Mouse (Mus musculus) MEL (cell line): ENCODE measurements around the gene Mboat2. TPM values are rescaled to one million over a fixed set of nuclear protein-coding genes. Genes with fewer than 3 reads are reported as not detected.

ENCODE experiments used
- DNase-seq: peaks from one replicate; pipeline ENCODE4 v3.0.0; 2011; ENCODE audit warnings: low read depth, low spot score
- H3K27ac ChIP-seq: 2 replicates; pipeline ENCODE4 v1.5.1; 2012; ENCODE audit warnings: low read depth, mild to moderate bottlenecking, control low read depth, low read length, moderate library complexity; ENCODE audit not compliant: control insufficient read depth
- H3K27me3 ChIP-seq, 2 experiments: fragments of 150-350 bp in 1 of 2; sonication (generic) in 1 of 2; 2 replicates each; pipeline ENCODE4 v1.6.1; 2012; ENCODE audit warnings: low read length in 2 of 2, mild to moderate bottlenecking in 2 of 2, improper control_type of control experiment in 1 of 2, moderate library complexity in 1 of 2; ENCODE audit not compliant: insufficient read depth in 2 of 2, control insufficient read depth in 1 of 2
- H3K36me3 ChIP-seq, 2 experiments: 2 replicates each; pipeline ENCODE4 v1.6.1; 2012 to 2014; ENCODE audit warnings: low read length in 2 of 2, improper control_type of control experiment in 1 of 2, inconsistent platforms in 1 of 2, mild to moderate bottlenecking in 1 of 2; ENCODE audit not compliant: insufficient read depth in 2 of 2, control insufficient read depth in 1 of 2
- H3K4me1 ChIP-seq, 2 experiments: fragments of 150-350 bp in 1 of 2; sonication (generic) in 1 of 2; 2 replicates each; pipeline ENCODE4 v1.6.1; 2012; ENCODE audit warnings: low read length in 2 of 2, improper control_type of control experiment in 1 of 2, mild to moderate bottlenecking in 1 of 2; ENCODE audit not compliant: insufficient read depth in 2 of 2, control insufficient read depth in 1 of 2
- H3K4me3 ChIP-seq, 2 experiments: fragments of 150-350 bp in 1 of 2; sonication (generic) in 1 of 2; 2 replicates each; pipeline ENCODE4 v1.5.1; 2012; ENCODE audit warnings: low read depth in 2 of 2, low read length in 2 of 2, mild to moderate bottlenecking in 2 of 2, moderate library complexity in 2 of 2, control low read depth in 1 of 2, improper control_type of control experiment in 1 of 2; ENCODE audit not compliant: control insufficient read depth in 1 of 2, insufficient read depth in 1 of 2
- H3K79me2 ChIP-seq: 2 replicates; pipeline ENCODE4 v1.6.1; 2012; ENCODE audit warnings: mild to moderate bottlenecking, low read length, moderate library complexity; ENCODE audit not compliant: control insufficient read depth, poor library complexity, insufficient read depth
- H3K9ac ChIP-seq: 2 replicates; pipeline ENCODE4 v1.6.1; 2012; ENCODE audit warnings: low read depth, mild to moderate bottlenecking, control low read depth, low read length, moderate library complexity; ENCODE audit not compliant: control insufficient read depth, poor library complexity, severe bottlenecking
- H3K9me3 ChIP-seq: fragments of 150-350 bp; sonication (generic); replicated peaks from 2 replicates; pipeline ENCODE4 v1.6.1; 2012; ENCODE audit warnings: mild to moderate bottlenecking, low read length, improper control_type of control experiment, moderate library complexity; ENCODE audit not compliant: insufficient read depth
- CHD1 ChIP-seq: IDR thresholded peaks from 2 replicates; pipeline ENCODE4 v1.6.1; 2012; ENCODE audit warnings: low read depth, mild to moderate bottlenecking, inconsistent platforms, low read length, improper control_type of control experiment
- CTCF ChIP-seq, 3 experiments: IDR thresholded peaks in 2 of 3; conservative IDR thresholded peaks in 1 of 3; 2 replicates each; pipeline ENCODE4 v1.5.1; 2011 to 2012; ENCODE audit warnings: low read length in 3 of 3, low read depth in 2 of 3, mild to moderate bottlenecking in 2 of 3, improper control_type of control experiment in 1 of 3, inconsistent platforms in 1 of 3, mixed read lengths in 1 of 3, moderate library complexity in 1 of 3; ENCODE audit not compliant: control insufficient read depth in 1 of 3, insufficient read depth in 1 of 3, poor library complexity in 1 of 3, severe bottlenecking in 1 of 3
- E2F4 ChIP-seq: IDR thresholded peaks from 2 replicates; pipeline ENCODE4 v1.6.1; 2011; ENCODE audit warnings: low read depth, low read length, improper control_type of control experiment, borderline replicate concordance
- ELF1 ChIP-seq: IDR thresholded peaks from 2 replicates; pipeline ENCODE4 v1.6.1; 2014; ENCODE audit warnings: low read depth, mild to moderate bottlenecking, inconsistent platforms, low read length, improper control_type of control experiment, moderate library complexity
- ETS1 ChIP-seq: IDR thresholded peaks from 2 replicates; pipeline ENCODE4 v1.6.1; 2012; ENCODE audit warnings: low read depth, mild to moderate bottlenecking, inconsistent platforms, low read length, improper control_type of control experiment, moderate library complexity
- GABPA ChIP-seq: IDR thresholded peaks from 2 replicates; pipeline ENCODE4 v1.6.1; 2012; ENCODE audit warnings: low read depth, mild to moderate bottlenecking, inconsistent platforms, low read length, improper control_type of control experiment, moderate library complexity
- GATA1 ChIP-seq: IDR thresholded peaks from 2 replicates; pipeline ENCODE4 v1.6.1; 2011; ENCODE audit warnings: low read depth, low read length, improper control_type of control experiment
- HCFC1 ChIP-seq: IDR thresholded peaks from 2 replicates; pipeline ENCODE4 v1.6.1; 2012; ENCODE audit warnings: low read depth, mild to moderate bottlenecking, inconsistent platforms, low read length, improper control_type of control experiment, moderate library complexity
- MYB ChIP-seq: IDR thresholded peaks from 2 replicates; pipeline ENCODE4 v1.6.1; 2011; ENCODE audit warnings: mild to moderate bottlenecking, low read depth, low read length, improper control_type of control experiment
- MYC ChIP-seq: IDR thresholded peaks from 2 replicates; pipeline ENCODE4 v1.6.1; 2011; ENCODE audit warnings: low read depth, mild to moderate bottlenecking, low read length, improper control_type of control experiment, moderate library complexity
- NELFE ChIP-seq: IDR thresholded peaks from 2 replicates; pipeline ENCODE4 v1.6.1; 2011; ENCODE audit warnings: low read depth, low read length, improper control_type of control experiment
- POLR2AphosphoS5 ChIP-seq: IDR thresholded peaks from 2 replicates; pipeline ENCODE4 v1.6.1; 2012; ENCODE audit warnings: low read depth, borderline replicate concordance, mild to moderate bottlenecking, inconsistent platforms, low read length, moderate library complexity, mixed read lengths
- RAD21 ChIP-seq: IDR thresholded peaks from 2 replicates; pipeline ENCODE4 v1.6.1; 2011; ENCODE audit warnings: mild to moderate bottlenecking, low read depth, low read length, improper control_type of control experiment
- SIN3A ChIP-seq: IDR thresholded peaks from 2 replicates; pipeline ENCODE4 v1.6.1; 2012; ENCODE audit warnings: low read length, improper control_type of control experiment, inconsistent platforms
- SMC3 ChIP-seq: IDR thresholded peaks from 2 replicates; pipeline ENCODE4 v1.6.1; 2011; ENCODE audit warnings: low read depth, low read length, improper control_type of control experiment
- USF1 ChIP-seq: IDR thresholded peaks from 2 replicates; pipeline ENCODE4 v1.6.1; 2014; ENCODE audit warnings: low read depth, mild to moderate bottlenecking, inconsistent platforms, low read length, improper control_type of control experiment, moderate library complexity
- ZC3H11A ChIP-seq: IDR thresholded peaks from 2 replicates; pipeline ENCODE4 v1.6.1; 2012; ENCODE audit warnings: low read depth, mild to moderate bottlenecking, inconsistent platforms, low read length, improper control_type of control experiment
- ZKSCAN1 ChIP-seq: IDR thresholded peaks from 2 replicates; pipeline ENCODE4 v1.6.1; 2012; ENCODE audit warnings: low read depth, mild to moderate bottlenecking, inconsistent platforms, low read length, improper control_type of control experiment, moderate library complexity
- ZMIZ1 ChIP-seq: IDR thresholded peaks from 2 replicates; pipeline ENCODE4 v1.6.1; 2012; ENCODE audit warnings: low read depth, mild to moderate bottlenecking, inconsistent platforms, low read length, improper control_type of control experiment, moderate library complexity
- polyA plus RNA-seq, 2 experiments: library from polyadenylated mRNA; stranded (reverse) in 1 of 2; unstranded in 1 of 2; fragments of >175 nt in 1 of 2; fragments of >200 nt in 1 of 2; gene quantifications; 2 replicates each; pipeline versions ENCODE4 v1.2.1 to v1.2.4; 2012; ENCODE audit warnings: low replicate concordance in 2 of 2, low read depth in 1 of 2; ENCODE audit not compliant: insufficient read length in 2 of 2, insufficient read depth in 1 of 2, missing spikeins in 1 of 2
- total RNA-seq: library from RNA; depleted of rRNA; stranded (reverse); fragments of 300-350 nt; gene quantifications from 2 replicates; pipeline ENCODE4 v1.2.3, GENCODE M21; 2012

The Mboat2 gene
- total and polyA plus RNA-seq, 3 experiments, result 13.5 TPM; not detected in 1

DNA sequence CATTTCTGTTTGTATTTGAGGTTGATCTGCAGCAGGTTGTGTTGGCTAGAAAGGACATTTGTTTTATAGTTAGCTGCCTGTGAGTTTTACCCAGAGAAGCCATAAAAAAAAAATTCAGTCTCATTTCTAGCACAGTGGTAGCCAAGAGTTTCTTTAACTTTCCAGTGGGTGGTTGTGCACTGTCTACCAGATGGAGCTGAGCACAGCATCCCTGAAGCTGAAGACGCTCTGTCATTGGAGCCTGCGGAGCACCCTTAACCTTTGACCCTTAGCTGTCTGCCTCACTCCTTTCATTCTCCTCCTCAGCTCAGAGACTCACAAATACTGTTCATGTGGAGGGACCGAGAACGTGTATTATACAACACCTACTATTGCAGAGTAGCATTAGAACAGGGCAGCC lies 40.2 kb downstream of the Mboat2 start:
- 0 out of 2 replicates have a peak, but pooled peaks cover 2% of the 10 kb centered on the region for H3K79me2 ChIP-seq
- no peak for DNase-seq
- H3K36me3 ChIP-seq, result peaks cover 0 to 2% of the 10 kb centered on the region in 2 experiments; a peak in 2 of 4 replicates
- H3K4me1 ChIP-seq, result peaks cover 16 to 18% of the 10 kb centered on the region in 2 experiments
- no peak overlapping the region for H3K9ac ChIP-seq
- H3K4me3 ChIP-seq, result no peak overlapping the region
- TF ChIP-seq MYB, result no peak
- no peak for TF ChIP-seq SIN3A
- TF ChIP-seq MYC, result no peak
- TF ChIP-seq ZMIZ1, result no peak
- no peak for TF ChIP-seq CTCF (IDR thresholded peaks at IDR 0.05 in 2 of 3, conservative IDR thresholded peaks at IDR 0.05 in 1 of 3; ENCODE audit: control insufficient read depth in 1 of 3, insufficient read depth in 1 of 3, low read depth in 2 of 3, low read length in 3 of 3, poor library complexity in 1 of 3, severe bottlenecking in 1 of 3)
- no peak for TF ChIP-seq E2F4
- TF ChIP-seq NELFE, result no peak
- TF ChIP-seq RAD21, result no peak
- TF ChIP-seq CHD1, result no peak
- no peak for TF ChIP-seq ZKSCAN1
- no peak for TF ChIP-seq GABPA
- TF ChIP-seq GATA1, result no peak
- no peak for TF ChIP-seq USF1
- no peak for TF ChIP-seq ETS1
- TF ChIP-seq SMC3, result no peak
- no peaks in the 10 kb centered on the region for H3K9me3 ChIP-seq
- no peaks in the 10 kb centered on the region for H3K27me3 ChIP-seq
- H3K27ac ChIP-seq, result no peak overlapping the region

DNA sequence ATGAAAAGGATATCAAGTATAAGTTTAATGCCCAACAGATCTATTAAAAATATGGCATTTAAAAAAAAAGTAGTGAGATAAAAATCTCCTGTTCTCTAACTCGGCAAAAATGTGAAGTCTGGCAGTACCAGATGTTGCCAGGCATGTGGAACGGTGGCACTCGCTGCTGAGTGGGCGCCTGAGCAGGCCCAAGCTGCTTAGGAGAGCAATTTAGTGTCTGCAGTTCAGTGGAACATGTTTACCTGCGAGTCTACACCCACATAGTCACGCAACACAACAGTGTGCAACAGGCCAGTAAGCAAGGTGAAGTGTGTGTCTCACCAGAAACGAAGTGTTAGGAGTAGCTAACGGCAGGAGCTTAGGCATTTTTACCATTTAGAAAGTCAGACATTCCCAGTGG lies 41.6 kb downstream of the Mboat2 start:
- H3K9me3 ChIP-seq, result no peaks in the 10 kb centered on the region
- H3K27ac ChIP-seq, result no peak overlapping the region
- H3K4me1 ChIP-seq, result peaks cover 21 to 24% of the 10 kb centered on the region in 2 experiments
- H3K27me3 ChIP-seq, result no peaks in the 10 kb centered on the region
- TF ChIP-seq HCFC1, result no peak
- TF ChIP-seq POLR2AphosphoS5, result no peak
- TF ChIP-seq ZC3H11A, result no peak
- TF ChIP-seq ELF1, result no peak
- TF ChIP-seq, all 39 proteins: peak for 0
- Histone ChIP-seq H3K9ac (no peak overlapping the region), H3K79me2 (0 out of 2 replicates have a peak, but pooled peaks cover 2% of the 10 kb centered on the region), H3K36me3 (peaks cover 0 to 8% of the 10 kb centered on the region in 2 experiments; a peak in 2 of 4 replicates), H3K4me3 (no peak overlapping the region)
- no peak for DNase-seq
